Mouse (Mus musculus) neural tube, embryonic 12.5 days (tissue): ENCODE data around the gene Hoxa13. TPM values are rescaled to one million over a fixed set of nuclear protein-coding genes. Genes with fewer than 3 reads are reported as not detected.
A peak's percentile ranks its signal among the peaks of the same experiment; 100 is the strongest.

Source experiments
- ATAC-seq: fragments of 200-750 bp; cut with Nextera tagmentation; 2 replicates; pipeline ENCODE4 v1.8.0; 2017; ENCODE audit warnings: low read depth, mild to moderate bottlenecking, moderate TSS enrichment, moderate library complexity; ENCODE audit not compliant: low FRiP score
- H3K27ac ChIP-seq: fragments of 300-500 bp; sonication (generic); 2 replicates; pipeline ENCODE4 v1.5.1; 2016
- H3K27me3 ChIP-seq: fragments of 300-500 bp; sonication (generic); replicated peaks from 2 replicates; pipeline ENCODE4 v1.6.1; 2016; ENCODE audit warnings: mild to moderate bottlenecking
- H3K36me3 ChIP-seq: fragments of 300-500 bp; sonication (generic); 2 replicates; pipeline ENCODE4 v1.6.1; 2016; ENCODE audit warnings: mild to moderate bottlenecking
- H3K4me1 ChIP-seq: fragments of 300-500 bp; sonication (generic); 2 replicates; pipeline ENCODE4 v1.6.1; 2016
- H3K4me2 ChIP-seq: fragments of 300-500 bp; sonication (generic); replicated peaks from 2 replicates; pipeline ENCODE4 v1.6.1; 2016; ENCODE audit warnings: mild to moderate bottlenecking
- H3K4me3 ChIP-seq: fragments of 300-500 bp; sonication (generic); 2 replicates; pipeline ENCODE4 v1.5.1; 2016
- H3K9ac ChIP-seq: fragments of 300-500 bp; sonication (generic); 2 replicates; pipeline ENCODE4 v1.6.1; 2016; ENCODE audit warnings: mild to moderate bottlenecking
- H3K9me3 ChIP-seq: fragments of 300-500 bp; sonication (generic); 2 replicates; pipeline ENCODE4 v1.6.1; 2016; ENCODE audit warnings: mild to moderate bottlenecking
- WGBS: fragments of 180-500 bp; shearing (Covaris S2); methylation state at CpG from one replicate; pipeline ENCODE4 v1.1.7; 2016; 5-methylcytosine and 5-hydroxymethylcytosine counted together
- polyA plus RNA-seq: library from polyadenylated mRNA; unstranded; fragments of >200 nt; fragmentation: Nextera tagmentation; extraction: Ambion mirVana; gene quantifications from 2 replicates; pipeline ENCODE4 v1.2.1, GENCODE M21; 2016

The Hoxa13 gene
- polyA plus RNA-seq, 1 experiment from 2014 or later = 0.10 TPM

GRCm38 (mm10) chr6:52221337-52221992 is 39.2 kb downstream of the Hoxa13 start, which contains the start of gene Hoxa7:
Hoxa7 (minus strand) TSS chr6:52221854.
- Histone ChIP-seq H3K27ac (peak within 1 kb of the TSS; percentile 99), H3K4me1 (peaks cover 33% of the 10 kb centered on the region), H3K9ac (peak within 1 kb of the TSS; percentile 100), H3K36me3 (no peaks in the 10 kb centered on the region), H3K4me3 (peak within 1 kb of the TSS; percentile 82), H3K27me3 (peaks cover 9% of the 10 kb centered on the region; the same call in 1 of the 2 replicates), H3K4me2 (peak within 1 kb of the TSS; percentile 99), H3K9me3 (no peaks in the 10 kb centered on the region)
- under 1% methylated on average over 46 of the region's 46 CpGs for WGBS
- peak; percentile 55 for ATAC-seq

- under 1% methylated on average over 12 of the region's 12 CpGs for WGBS
- Histone ChIP-seq H3K27ac (peak overlapping the region; percentile 99), H3K4me2 (peak overlapping the region; percentile 99), H3K9ac (peak overlapping the region; percentile 100), H3K4me1 (peaks cover 33% of the 10 kb centered on the region), H3K4me3 (peak overlapping the region; percentile 82), H3K36me3 (no peaks in the 10 kb centered on the region), H3K9me3 (no peaks in the 10 kb centered on the region), H3K27me3 (peaks cover 8% of the 10 kb centered on the region; the same call in 1 of the 2 replicates)
- no peak for ATAC-seq
These were observed 39.8 kb downstream of the Hoxa13 start for GRCm38 (mm10) chr6:52220865-52221310.

- peak overlapping the region; percentile 82 for H3K4me3 ChIP-seq
- peak overlapping the region; percentile 99 for H3K27ac ChIP-seq
- no peaks in the 10 kb centered on the region for H3K9me3 ChIP-seq
- 4% methylated on average over 32 of the region's 32 CpGs for WGBS
- H3K27me3 ChIP-seq = 0 out of 2 replicates have a peak, but pooled peaks cover under 1% of the 10 kb centered on the region
- ATAC-seq = no peak
- H3K4me1 ChIP-seq = peaks cover 34% of the 10 kb centered on the region
- peak overlapping the region; percentile 99 for H3K4me2 ChIP-seq
- no peaks in the 10 kb centered on the region for H3K36me3 ChIP-seq
- H3K9ac ChIP-seq = peak overlapping the region; percentile 100
These were observed 40.4 kb downstream of the Hoxa13 start for GRCm38 (mm10) chr6:52220003-52220864.

- ATAC-seq = no peak
- Histone ChIP-seq H3K4me3 (peak overlapping the region; percentile 82), H3K4me2 (peak overlapping the region; percentile 99), H3K27me3 (no peaks in the 10 kb centered on the region), H3K36me3 (no peaks in the 10 kb centered on the region), H3K4me1 (peaks cover 42% of the 10 kb centered on the region), H3K9me3 (no peaks in the 10 kb centered on the region), H3K9ac (peak overlapping the region; percentile 100), H3K27ac (peak overlapping the region; percentile 99; the same call in 1 of the 2 replicates)
- 11% methylated on average over 9 of the region's 9 CpGs for WGBS
These were observed 41.3 kb downstream of the Hoxa13 start for GRCm38 (mm10) chr6:52219234-52219942.

GRCm38 (mm10) chr6:52218643-52219215 is 42.0 kb downstream of the Hoxa13 start:
- peak overlapping the region; percentile 82 for H3K4me3 ChIP-seq
- peak overlapping the region; percentile 99 for H3K4me2 ChIP-seq
- 3% methylated on average over 14 of the region's 14 CpGs for WGBS
- peaks cover 46% of the 10 kb centered on the region for H3K4me1 ChIP-seq
- no peaks in the 10 kb centered on the region for H3K36me3 ChIP-seq
- peak overlapping the region; percentile 99 for H3K27ac ChIP-seq
- no peaks in the 10 kb centered on the region for H3K27me3 ChIP-seq
- no peak for ATAC-seq
- peak overlapping the region; percentile 100 for H3K9ac ChIP-seq
- H3K9me3 ChIP-seq = no peaks in the 10 kb centered on the region

GRCm38 (mm10) chr6:52217895-52218642 is 42.6 kb downstream of the Hoxa13 start:
- Histone ChIP-seq H3K4me3 (peak overlapping the region; percentile 82), H3K9me3 (no peaks in the 10 kb centered on the region), H3K4me2 (peak overlapping the region; percentile 99), H3K9ac (peak overlapping the region; percentile 100), H3K27ac (peak overlapping the region; percentile 99), H3K36me3 (no peaks in the 10 kb centered on the region), H3K4me1 (peaks cover 46% of the 10 kb centered on the region), H3K27me3 (no peaks in the 10 kb centered on the region)
- ATAC-seq = no peak
- WGBS = 2% methylated on average over 23 of the region's 23 CpGs

- peak overlapping the region; percentile 99 for H3K4me2 ChIP-seq
- peak overlapping the region; percentile 99 for H3K27ac ChIP-seq
- H3K27me3 ChIP-seq = no peaks in the 10 kb centered on the region
- peak overlapping the region; percentile 100 for H3K9ac ChIP-seq
- peaks cover 46% of the 10 kb centered on the region for H3K4me1 ChIP-seq
- H3K36me3 ChIP-seq = no peaks in the 10 kb centered on the region
- ATAC-seq = peak; percentile 65
- H3K9me3 ChIP-seq = no peaks in the 10 kb centered on the region
- H3K4me3 ChIP-seq = peak overlapping the region; percentile 82
- under 1% methylated on average over 25 of the region's 25 CpGs for WGBS
These were observed 43.3 kb downstream of the Hoxa13 start for GRCm38 (mm10) chr6:52217459-52217768.

GRCm38 (mm10) chr6:52216691-52217458 is 43.8 kb downstream of the Hoxa13 start:
- Histone ChIP-seq H3K27me3 (no peaks in the 10 kb centered on the region), H3K4me3 (peak overlapping the region; percentile 82), H3K36me3 (no peaks in the 10 kb centered on the region), H3K9me3 (no peaks in the 10 kb centered on the region), H3K4me1 (peaks cover 42% of the 10 kb centered on the region), H3K4me2 (peak overlapping the region; percentile 99), H3K9ac (peak overlapping the region; percentile 100), H3K27ac (peak overlapping the region; percentile 99)
- peak; percentile 11; the same call in 1 of the 2 replicates for ATAC-seq
- WGBS = 1% methylated on average over 60 of the region's 60 CpGs

GRCm38 (mm10) chr6:52215771-52216535 is 44.7 kb downstream of the Hoxa13 start:
- Histone ChIP-seq H3K27ac (peak overlapping the region; percentile 99), H3K4me3 (peak overlapping the region; percentile 82), H3K27me3 (no peaks in the 10 kb centered on the region), H3K4me1 (peaks cover 36% of the 10 kb centered on the region), H3K36me3 (no peaks in the 10 kb centered on the region), H3K9me3 (no peaks in the 10 kb centered on the region), H3K9ac (peak overlapping the region; percentile 100), H3K4me2 (peak overlapping the region; percentile 99)
- no peak for ATAC-seq
- under 1% methylated on average over 30 of the region's 30 CpGs for WGBS

- 14% methylated on average over 3 of the region's 3 CpGs for WGBS
- Histone ChIP-seq H3K4me2 (peak overlapping the region; percentile 99), H3K4me3 (peak overlapping the region; percentile 82), H3K9ac (peak overlapping the region; percentile 100), H3K27ac (peak overlapping the region; percentile 32; the same call in 1 of the 2 replicates), H3K27me3 (no peaks in the 10 kb centered on the region), H3K4me1 (peaks cover 36% of the 10 kb centered on the region), H3K36me3 (no peaks in the 10 kb centered on the region), H3K9me3 (no peaks in the 10 kb centered on the region)
- no peak for ATAC-seq
These were observed 45.6 kb downstream of the Hoxa13 start for GRCm38 (mm10) chr6:52215070-52215469.
